ENCODE assay signal across 22 mouse cellular contexts in the genomic region with DNA sequence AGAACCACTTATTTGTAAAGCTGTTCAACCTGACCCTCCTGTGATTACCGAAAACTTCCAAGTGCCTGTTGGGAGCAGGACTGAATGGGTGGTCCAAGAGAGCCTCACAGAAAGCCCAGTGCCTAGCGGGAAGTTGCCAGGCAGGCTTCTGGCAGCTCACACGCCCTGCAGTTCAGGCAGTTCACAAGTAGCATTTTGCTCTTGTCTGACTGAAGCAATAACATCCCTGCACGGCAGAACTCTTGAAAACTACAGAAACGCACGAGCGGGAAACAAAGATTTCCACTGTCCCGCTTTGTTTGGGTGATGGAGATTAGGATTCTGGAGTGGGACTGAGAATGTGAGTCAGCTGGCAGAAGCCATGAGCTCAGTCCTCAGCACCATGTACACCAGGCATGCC. TPM values are rescaled to one million over a fixed set of nuclear protein-coding genes. Genes with fewer than 3 reads are reported as not detected.
A peak's percentile ranks its signal among the peaks of the same experiment; 100 is the strongest.
DNase-seq lines count a peak whose midpoint lies in the region; ATAC-seq and TF ChIP-seq lines count a peak whose summit lies in the region.
"Had no signal": no experiment of that assay in that cellular context is flagged by ENCODE, and none has a peak within 500 bp of the region (broad histone marks: within the 10 kb centered on the region; RNA-seq: fewer than 3 reads in every experiment).

No protein-coding gene starts in this region.

- TF ChIP-seq POLR2A in lung, adult 2 months (IDR thresholded peaks at IDR 0.05; ENCODE audit: borderline replicate concordance, extremely low read depth, low read depth, low read length), result no peak

- peak overlapping the region; percentile 78 for H3K27ac ChIP-seq in lung, embryonic 15.5 days
- H3K27ac ChIP-seq in stomach, postnatal 0 days (replicated peaks), result peak overlapping the region; percentile 40; the same call in 1 of the 2 replicates
- H3K27ac ChIP-seq: embryonic facial prominence, embryonic 13.5 days; hindbrain, embryonic 13.5 days; limb, embryonic 10.5 days; liver, embryonic 15.5 days had no signal

- no peak overlapping the region for H3K4me3 ChIP-seq in lung, embryonic 15.5 days
- H3K4me3 ChIP-seq in lung, adult 2 months (replicated peaks; ENCODE audit: extremely low read depth, low read depth, low read length), result no peak overlapping the region
- H3K4me3 ChIP-seq in stomach, postnatal 0 days (ENCODE audit: low read depth, low read length), result no peak overlapping the region
- H3K4me3 ChIP-seq: embryonic facial prominence, embryonic 13.5 days; hindbrain, embryonic 13.5 days; limb, embryonic 10.5 days; liver, embryonic 15.5 days had no signal

- peak; percentile 66; the same call in 1 of the 2 replicates for ATAC-seq in lung, embryonic 15.5 days (ENCODE audit: borderline replicate concordance, extremely low read depth, low FRiP score, low TSS enrichment)
- no peak for ATAC-seq in stomach, postnatal 0 days (ENCODE audit: low FRiP score, low TSS enrichment)
- ATAC-seq: forebrain, postnatal 0 days; inflammation-experienced regulatory T-cells, adult 6 months; Patski had no signal

- DNase-seq in heart, adult 11 months, result peak; percentile 88
- no peak for DNase-seq in heart, postnatal 25 days (ENCODE audit: low spot score)
- no peak for DNase-seq in lung, adult 2 months
- peak; percentile 5 for DNase-seq in forelimb bud, embryonic 11.5 days (ENCODE audit: low read depth, low spot score)
- no peak for DNase-seq in stomach, postnatal 0 days (ENCODE audit: low spot score)
- no peak for DNase-seq in left cerebral cortex, postnatal 14 days (ENCODE audit: low spot score in 2 of 2)
- DNase-seq: adrenal gland, adult 2 months; B cell, adult 2 months; forebrain, postnatal 0 days; gastrocnemius, postnatal 36 days; kidney, adult 8-10 months; liver had no signal

- no peak overlapping the region for H3K9ac ChIP-seq in lung, embryonic 15.5 days
- no peak overlapping the region for H3K9ac ChIP-seq in stomach, postnatal 0 days (ENCODE audit: low read length)
- H3K9ac ChIP-seq: embryonic facial prominence, embryonic 13.5 days; forebrain, postnatal 0 days; hindbrain, embryonic 13.5 days; liver, embryonic 15.5 days had no signal

- H3K9me3 ChIP-seq in lung, embryonic 15.5 days, result no peaks in the 10 kb centered on the region
- H3K9me3 ChIP-seq in stomach, postnatal 0 days (ENCODE audit: control insufficient read depth, low read length), result no peaks in the 10 kb centered on the region
- H3K9me3 ChIP-seq: embryonic facial prominence, embryonic 13.5 days; G1E; hindbrain, embryonic 13.5 days; limb, embryonic 10.5 days; liver, embryonic 15.5 days had no signal

- TF ChIP-seq EP300 in stomach, postnatal 0 days (optimal IDR thresholded peaks at IDR 0.05), result no peak

- H3K4me2 ChIP-seq in lung, embryonic 15.5 days, result no peak overlapping the region
- H3K4me2 ChIP-seq in stomach, postnatal 0 days (replicated peaks; ENCODE audit: low read depth), result no peak overlapping the region
- H3K4me2 ChIP-seq: embryonic facial prominence, embryonic 13.5 days; hindbrain, embryonic 13.5 days; liver, embryonic 15.5 days; midbrain, embryonic 11.5 days had no signal

- WGBS in lung, embryonic 15.5 days, result 15% methylated on average over 8 of the region's 8 CpGs
- 43% methylated on average over 8 of the region's 8 CpGs for WGBS in lung, adult 2 months
- WGBS in stomach, postnatal 0 days, result 22% methylated on average over 8 of the region's 8 CpGs

- intact Hi-C loops in heart, postnatal 25 days (cut with DNase I), result no loop called here
- intact Hi-C loops in left cerebral cortex, postnatal 14 days (cut with DNase I), result no loop called here

- no peak for TF ChIP-seq CTCF in lung, adult 2 months (IDR thresholded peaks at IDR 0.05; ENCODE audit: insufficient read depth, low read length)
- no peak for TF ChIP-seq CTCF in stomach, postnatal 0 days (IDR thresholded peaks at IDR 0.05; ENCODE audit: low read depth)

- no peaks in the 10 kb centered on the region for H3K27me3 ChIP-seq in lung, embryonic 15.5 days
- no peaks in the 10 kb centered on the region for H3K27me3 ChIP-seq in stomach, postnatal 0 days (ENCODE audit: control insufficient read depth, insufficient read depth, low read length)
- H3K27me3 ChIP-seq: CH12.LX; embryonic facial prominence, embryonic 13.5 days; hindbrain, embryonic 13.5 days; Patski had no signal

- H3K4me1 ChIP-seq in lung, embryonic 15.5 days, result peaks cover 34% of the 10 kb centered on the region
- peaks cover 19% of the 10 kb centered on the region for H3K4me1 ChIP-seq in lung, adult 2 months (ENCODE audit: control insufficient read depth, insufficient read depth, low read length)
- H3K4me1 ChIP-seq in stomach, postnatal 0 days (replicated peaks; ENCODE audit: control insufficient read depth, insufficient read depth), result no peaks in the 10 kb centered on the region; the same call in 1 of the 2 replicates
- H3K4me1 ChIP-seq: hindbrain, embryonic 13.5 days had no signal

- no peaks in the 10 kb centered on the region for H3K36me3 ChIP-seq in lung, embryonic 15.5 days
- no peaks in the 10 kb centered on the region for H3K36me3 ChIP-seq in stomach, postnatal 0 days (ENCODE audit: control insufficient read depth, insufficient read depth, low read length)
- H3K36me3 ChIP-seq: embryonic facial prominence, embryonic 13.5 days; G1E; hindbrain, embryonic 13.5 days; limb, embryonic 10.5 days; liver, embryonic 15.5 days had no signal

RNA-seq across cellular contexts. Expression of gene P2ry2, which starts 18.6 kb away (rescaled TPM):
- 10 to 100 TPM; 17.3 to 26.1 TPM for total RNA-seq in heart, postnatal 25 days (2021)
- polyA plus RNA-seq in lung, embryonic 15.5 days (2015; fragmentation: Nextera tagmentation; extraction: Ambion mirVana), result 3.9 and 4.9 TPM in 2 replicates
- polyA plus RNA-seq in lung, adult 2 months (2012; rRNA removed), result 25.0 and 25.2 TPM in 2 replicates
- 5.7 and 5.8 TPM in 2 replicates for polyA plus RNA-seq in stomach, postnatal 0 days (2015; fragmentation: Nextera tagmentation; extraction: Ambion mirVana)
- under 1 TPM; 0.55 to 0.92 TPM for total RNA-seq in left cerebral cortex, postnatal 14 days (2021)
- polyA plus RNA-seq: G1E; inflammation-experienced regulatory T-cells, adult 6 months; midbrain, embryonic 11.5 days had no signal

RNA-seq across cellular contexts. Expression of gene P2ry6, which starts 56.8 kb away (rescaled TPM):
- 1 to 10 TPM; 4.4 TPM for total RNA-seq in heart, postnatal 25 days (2021)
- 9.6 and 9.9 TPM in 2 replicates for polyA plus RNA-seq in lung, embryonic 15.5 days (2015; fragmentation: Nextera tagmentation; extraction: Ambion mirVana)
- polyA plus RNA-seq in lung, adult 2 months (2012; rRNA removed), result 59.1 and 61.6 TPM in 2 replicates
- polyA plus RNA-seq in stomach, postnatal 0 days (2015; fragmentation: Nextera tagmentation; extraction: Ambion mirVana), result 6.1 and 6.4 TPM in 2 replicates
- 1 to 10 TPM; 4.2 to 4.3 TPM for total RNA-seq in left cerebral cortex, postnatal 14 days (2021)

Comparison
In these comparisons a context has a peak if more than half of its experiments do, and no peak if none do; other contexts are left out.
1. DNase-seq: peak in heart, adult 11 months (single experiment) and forelimb bud, embryonic 11.5 days (single experiment); none in heart, postnatal 25 days (single experiment), lung, adult 2 months (single experiment), stomach, postnatal 0 days (single experiment) and left cerebral cortex, postnatal 14 days (0 of 2).